Mouse (Mus musculus) layer of hippocampus, adult 18-20 months (tissue): ENCODE data around the gene Rbp7. TPM values are rescaled to one million over a fixed set of nuclear protein-coding genes. Genes with fewer than 3 reads are reported as not detected.
"Not testable (repeated sequence)": the region's sequence is repeated elsewhere in the genome, so short reads cannot be mapped to it uniquely, and the experiment has no call there.

Source experiments
- DNase-seq, 2 experiments: peaks; one replicate each; pipeline ENCODE4 v3.0.0; 2022; ENCODE audit warnings: low spot score in 2 of 2
- total RNA-seq, 2 experiments: library from RNA; stranded (reverse); gene quantifications; 2 replicates each; pipeline ENCODE4 v1.2.3; 2021

The Rbp7 gene
- total RNA-seq, 2 experiments from 2014 or later: not detected

GRCm38 (mm10) chr4:149457831-149458430, 3.2 kb upstream of the Rbp7 start:
- DNase-seq: no peak

GRCm38 (mm10) chr4:149457163-149457562, 2.4 kb upstream of the Rbp7 start:
- not testable (repeated sequence) for DNase-seq

DNA sequence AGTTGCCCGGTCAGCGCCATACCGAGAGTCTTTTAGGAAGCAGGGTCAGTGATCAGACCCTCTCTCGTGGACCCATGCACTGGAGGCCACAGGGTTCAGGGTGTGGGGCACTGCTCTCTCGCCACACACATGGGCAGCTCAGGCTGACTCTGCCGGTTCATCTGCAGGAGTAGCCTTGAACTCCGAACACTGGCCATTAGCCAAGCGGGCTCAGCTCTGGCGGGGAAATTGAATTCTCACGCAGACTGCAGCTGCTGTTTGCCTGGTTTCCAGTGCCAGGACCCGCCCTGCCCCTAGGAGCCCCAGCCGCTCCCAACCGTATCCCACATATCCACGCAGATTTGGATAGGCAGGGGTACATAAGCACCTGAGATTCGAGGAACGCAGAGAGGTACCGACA, 515 bp downstream of the Rbp7 start:
- DNase-seq: no peak

DNA sequence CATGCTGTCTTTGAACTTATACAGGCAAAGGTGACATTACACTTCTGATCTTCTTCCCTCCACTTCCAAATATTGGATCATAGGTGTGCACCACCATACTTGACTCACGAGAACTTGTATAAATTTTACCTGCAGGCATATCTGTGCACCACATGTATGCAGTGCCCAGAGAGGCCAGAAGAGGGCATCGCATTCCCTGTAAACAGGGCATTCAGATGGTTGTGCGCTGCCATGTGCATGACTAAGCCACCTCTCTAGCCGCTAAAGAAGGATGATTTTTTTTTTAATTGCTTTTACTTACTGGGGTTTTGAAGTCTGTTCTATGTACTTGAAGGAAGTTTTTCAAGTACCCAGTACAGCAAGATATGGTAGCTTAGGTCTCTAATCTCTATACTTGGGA, 1.1 kb downstream of the Rbp7 start:
- no peak for DNase-seq

DNA sequence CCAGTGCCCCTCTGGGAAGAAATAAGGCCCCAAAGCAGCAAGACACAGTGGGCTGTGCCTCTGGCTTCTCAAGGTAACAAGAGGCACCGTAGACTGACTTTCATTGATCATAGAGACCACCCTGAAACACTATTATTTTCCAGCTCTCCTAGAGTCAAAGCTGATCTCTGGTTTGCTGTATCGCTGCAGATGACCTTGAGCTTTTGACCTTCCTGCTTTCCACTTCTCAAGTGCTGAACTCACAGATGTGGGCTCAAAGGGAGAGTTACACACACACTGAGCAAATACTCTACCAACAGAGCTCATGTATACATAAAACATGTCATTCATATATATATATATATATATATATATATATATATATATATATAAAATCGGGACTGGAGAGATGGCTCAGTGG, 4.1 kb downstream of the Rbp7 start:
- no peak for DNase-seq

- no peak for DNase-seq
Measured at GRCm38 (mm10) chr4:149446309-149446708, 8.5 kb downstream of the Rbp7 start.

GRCm38 (mm10) chr4:149445868-149446267, 8.9 kb downstream of the Rbp7 start:
- no peak for DNase-seq

DNA sequence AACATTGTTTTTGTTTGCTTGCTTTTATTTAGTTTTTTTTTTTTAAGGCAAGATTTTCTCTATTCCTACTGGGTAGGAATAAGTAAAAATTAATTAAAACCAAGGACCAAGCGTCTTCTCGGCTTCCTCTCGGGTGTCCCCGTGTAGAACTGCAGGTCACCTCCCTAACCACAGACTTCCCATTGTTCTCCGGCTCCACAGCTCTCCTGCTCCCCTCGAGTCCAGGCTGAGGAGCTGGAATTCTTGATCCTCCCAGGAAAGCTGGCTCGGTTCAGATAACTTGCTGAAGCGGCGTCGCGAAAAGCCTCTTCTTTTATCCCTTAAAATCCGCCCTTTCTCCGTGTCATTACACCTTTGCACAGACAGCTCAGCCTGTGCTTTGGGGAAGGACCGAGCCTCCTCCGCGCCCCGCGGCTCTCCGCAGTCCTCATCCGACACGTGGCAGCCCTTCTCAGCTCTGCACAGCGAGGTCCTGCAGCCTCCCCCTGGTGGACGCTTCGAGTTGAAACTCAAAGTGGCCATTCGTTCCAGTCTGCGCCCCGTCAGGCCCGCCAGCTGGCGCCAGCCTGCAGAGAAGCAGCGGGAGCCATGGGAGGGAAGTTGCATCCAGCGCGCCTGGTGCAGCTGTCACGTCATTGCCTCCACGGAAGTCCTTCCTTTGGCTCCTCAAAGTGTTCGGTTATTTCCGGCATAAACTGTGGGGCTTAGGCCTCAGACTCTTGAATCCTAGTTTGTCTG, 9.6 kb downstream of the Rbp7 start:
- peak; percentile 79 to 87 for DNase-seq

- DNase-seq: no peak
Measured at GRCm38 (mm10) chr4:149444465-149444864, 10.3 kb downstream of the Rbp7 start.

- no peak for DNase-seq
Measured at GRCm38 (mm10) chr4:149442436-149442835, 12.3 kb downstream of the Rbp7 start.

DNA sequence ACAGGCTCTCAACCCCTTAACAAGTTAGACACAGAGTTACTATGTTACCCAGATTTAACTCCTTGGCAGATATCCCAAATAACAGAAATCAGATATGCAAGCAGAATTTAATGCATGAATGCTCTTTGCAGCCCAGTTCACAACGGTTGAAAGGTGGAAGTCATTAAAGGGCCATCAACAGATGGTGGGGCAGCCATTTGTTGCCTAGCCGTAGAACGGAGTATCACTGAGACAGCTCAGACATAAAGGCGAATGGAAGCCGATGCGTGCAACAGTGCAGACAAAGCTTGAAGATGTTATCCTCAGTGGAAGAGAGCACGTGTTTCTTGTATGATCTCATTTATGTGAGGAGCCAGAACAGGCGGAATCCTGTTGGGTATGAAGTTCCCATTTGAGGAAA, 14.2 kb downstream of the Rbp7 start:
- DNase-seq: no peak

GRCm38 (mm10) chr4:149431887-149432286, 22.9 kb downstream of the Rbp7 start:
- DNase-seq: not testable (repeated sequence)

DNA sequence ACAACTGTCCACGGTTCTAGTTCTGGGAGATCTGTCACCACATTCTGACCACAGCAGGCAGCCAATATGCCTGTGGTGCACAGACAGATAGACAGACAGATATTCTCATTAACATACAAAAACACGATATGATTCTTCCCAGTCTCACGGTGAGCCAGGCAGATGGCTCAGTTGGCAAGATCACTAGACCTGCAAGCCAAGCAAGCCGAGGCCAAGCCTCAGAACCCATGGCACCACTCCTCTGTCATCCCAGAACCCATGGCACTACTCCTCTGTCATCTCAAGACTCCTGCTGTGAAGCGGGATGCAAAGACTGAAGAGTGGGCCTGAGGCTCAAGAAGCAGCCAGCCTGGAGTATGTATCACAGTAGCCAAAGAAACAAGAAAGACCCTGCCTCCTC, 25.2 kb downstream of the Rbp7 start:
- DNase-seq: no peak

- peak; percentile 96 to 99 for DNase-seq
Measured at GRCm38 (mm10) chr4:149426325-149427199, 28.2 kb downstream of the Rbp7 start, which contains the start of gene Ube4b. Gene Ube4b (minus strand): TSS chr4:149426749.

DNA sequence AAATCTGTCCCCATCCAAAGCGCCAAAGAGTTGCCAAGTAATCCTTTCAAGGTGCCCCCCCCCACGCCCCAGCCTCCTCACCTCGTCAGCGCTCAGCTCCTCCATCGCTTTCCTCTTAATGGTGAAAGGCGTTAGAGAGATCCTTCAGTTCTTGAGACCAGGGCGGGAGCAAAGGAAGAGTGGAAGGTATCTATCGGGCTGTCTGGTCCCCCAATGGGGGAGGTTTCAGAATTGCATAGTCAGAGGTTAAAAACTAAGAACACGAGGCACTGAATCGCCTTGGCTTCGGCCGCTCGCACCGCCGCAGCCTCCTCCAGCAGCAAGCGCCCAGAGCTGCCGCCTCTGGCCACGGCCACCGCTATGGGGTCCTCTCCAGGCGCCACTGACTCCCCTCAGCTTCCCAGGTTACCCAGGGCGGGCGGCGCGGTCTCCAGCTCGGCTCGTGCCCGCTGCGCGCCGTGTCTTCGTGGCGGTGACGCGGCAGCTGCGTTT, 28.9 kb downstream of the Rbp7 start:
- DNase-seq: no peak

DNA sequence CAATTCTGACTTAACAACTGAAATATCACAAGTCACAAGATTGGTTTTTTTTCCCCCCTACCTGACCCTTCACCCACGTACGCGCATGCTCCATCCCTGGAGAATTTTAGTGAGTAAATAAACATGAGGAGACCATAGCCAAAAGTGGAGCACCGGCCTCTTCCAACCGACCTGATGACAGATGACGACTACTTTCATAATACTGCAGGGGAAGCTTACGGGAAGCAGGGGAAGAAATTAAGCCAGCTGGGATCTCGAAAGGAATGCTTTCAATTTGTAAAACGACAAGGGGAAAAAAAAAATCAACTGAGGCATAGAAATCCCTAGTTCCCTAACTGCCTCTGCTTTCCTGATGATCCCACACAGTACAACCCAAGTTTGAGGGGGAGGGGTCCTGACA, 30.0 kb downstream of the Rbp7 start:
- DNase-seq: no peak

- no peak for DNase-seq
Measured at GRCm38 (mm10) chr4:149417854-149418365, 36.9 kb downstream of the Rbp7 start.

DNA sequence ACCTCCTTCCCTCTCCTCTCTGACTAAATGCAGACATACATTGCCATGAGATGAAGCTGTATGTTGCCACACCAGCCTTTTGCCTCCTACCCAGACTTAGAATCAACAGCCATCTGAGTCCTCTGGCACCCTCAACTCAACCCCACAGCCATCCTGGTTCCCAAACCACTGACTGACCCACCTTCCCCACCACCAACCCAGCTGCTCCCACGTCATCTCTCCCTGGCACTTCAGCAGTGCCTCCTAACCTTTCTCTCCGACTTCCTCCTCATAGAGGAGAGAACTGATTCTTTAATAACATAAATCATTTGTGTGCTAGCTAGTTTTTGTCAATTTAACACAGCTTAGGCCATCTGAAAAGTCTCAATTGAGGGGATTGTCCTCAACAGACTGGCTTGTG, 37.8 kb downstream of the Rbp7 start:
- DNase-seq: no peak

- no peak for DNase-seq
Measured at GRCm38 (mm10) chr4:149416417-149416816, 38.4 kb downstream of the Rbp7 start.

- no peak for DNase-seq
Measured at GRCm38 (mm10) chr4:149415651-149416169, 39.1 kb downstream of the Rbp7 start.

GRCm38 (mm10) chr4:149414259-149414658, 40.5 kb downstream of the Rbp7 start:
- DNase-seq: no peak
